8 mouse cellular contexts compared by ENCODE assay signal in genomic region chr1:171195887-171196397, GRCm38 (mm10). TPM values are rescaled to one million over a fixed set of nuclear protein-coding genes. Genes with fewer than 3 reads are reported as not detected.
DNase-seq lines count a peak whose midpoint lies in the region; ATAC-seq lines count a peak whose summit lies in the region.

Gene Pcp4l1 (minus strand): TSS chr1:171196268.

- peaks cover 18% of the 10 kb centered on the region for H3K27me3 ChIP-seq in intestine, embryonic 16.5 days (replicated peaks; ENCODE audit: control insufficient read depth, insufficient read depth, low read length)

- peak within 1 kb of the TSS; percentile 89 for H3K4me2 ChIP-seq in intestine, embryonic 16.5 days (ENCODE audit: low read depth, low read length)

- H3K36me3 ChIP-seq in intestine, embryonic 16.5 days (ENCODE audit: control insufficient read depth, insufficient read depth, low read length) = no peaks in the 10 kb centered on the region

- ATAC-seq in intestine, embryonic 16.5 days = peak; percentile 85
- ATAC-seq in megakaryocyte, adult 5-6 weeks (ENCODE audit: poor library complexity, severe bottlenecking) = peak; percentile 91

- H3K9ac ChIP-seq in intestine, embryonic 16.5 days (ENCODE audit: low read depth, low read length) = peak within 1 kb of the TSS; percentile 60

- peak within 1 kb of the TSS; percentile 49 for H3K4me3 ChIP-seq in intestine, embryonic 16.5 days (ENCODE audit: low read length)

- peak; percentile 80 for DNase-seq in adrenal gland, postnatal 14 days
- peak; percentile 75 for DNase-seq in embryo, embryonic 10 days (ENCODE audit: low spot score)
- DNase-seq in gonadal fat pad, adult 2 months (ENCODE audit: low read depth) = no peak
- peak; percentile 65 to 68 for DNase-seq in left cerebral cortex, postnatal 14 days (ENCODE audit: low spot score in 2 of 2)
- peak; percentile 28 for DNase-seq in right cerebral cortex, postnatal 25 days
- DNase-seq in MN1 (ENCODE audit: low spot score) = no peak

- no peak within 1 kb of the TSS for H3K27ac ChIP-seq in intestine, embryonic 16.5 days (ENCODE audit: low read length)

- intact Hi-C loops in left cerebral cortex, postnatal 14 days (cut with DNase I) = no loop called here

- under 1% methylated on average over 32 of the region's 33 CpGs for WGBS in intestine, embryonic 16.5 days

- peaks cover 22% of the 10 kb centered on the region for H3K4me1 ChIP-seq in intestine, embryonic 16.5 days (ENCODE audit: control insufficient read depth, insufficient read depth, low read length)

- no peaks in the 10 kb centered on the region for H3K9me3 ChIP-seq in intestine, embryonic 16.5 days (ENCODE audit: control insufficient read depth, low read length)

RNA-seq across cellular contexts. Expression of gene Pcp4l1, which starts in this region (rescaled TPM):
- total RNA-seq in adrenal gland, postnatal 14 days (2021) = 37.7 and 40.5 TPM in 2 replicates
- polyA plus RNA-seq in gonadal fat pad, adult 2 months (2012; rRNA removed) = 14.0 and 22.0 TPM in 2 replicates
- polyA plus RNA-seq in intestine, embryonic 16.5 days (2015; fragmentation: Nextera tagmentation; extraction: Ambion mirVana) = 16.4 and 19.4 TPM in 2 replicates
- total RNA-seq in left cerebral cortex, postnatal 14 days (2021) = 10 to 100 TPM; 47.4 to 67.2 TPM
- 1.2 and 1.4 TPM in 2 replicates for total RNA-seq in megakaryocyte, adult 5-6 weeks (2015)
- 0.44 and 0.73 TPM in 2 replicates for total RNA-seq in megakaryocyte, adult 5-6 weeks (2017)

Comparison
In these comparisons a context has a peak if more than half of its experiments do, and no peak if none do; other contexts are left out.
1. RNA of gene Pcp4l1 (total RNA-seq): 47.4 to 67.2 TPM in left cerebral cortex, postnatal 14 days and 37.7 to 40.5 TPM in adrenal gland, postnatal 14 days; 0.44 to 1.4 TPM in megakaryocyte, adult 5-6 weeks; every median in the first group is over 10 times any median in the second.
2. DNase-seq: peak in adrenal gland, postnatal 14 days (single experiment), embryo, embryonic 10 days (single experiment), left cerebral cortex, postnatal 14 days (2 of 2) and right cerebral cortex, postnatal 25 days (single experiment); none in gonadal fat pad, adult 2 months (single experiment) and MN1 (single experiment).